Mouse (Mus musculus) left cerebral cortex, postnatal 14 days (tissue): ENCODE data around the gene Mpped2. TPM values are rescaled to one million over a fixed set of nuclear protein-coding genes. Genes with fewer than 3 reads are reported as not detected.

Experiments
- DNase-seq, 2 experiments: peaks; one replicate each; pipeline ENCODE4 v3.0.0; 2021 to 2022; ENCODE audit warnings: low spot score in 2 of 2, mixed read lengths in 1 of 2
- intact Hi-C: fragments of 180-260 bp; cut with DNase I; formaldehyde crosslinking; loops from one replicate; pipeline ENCODE4 v1.15.1; 2025
- total RNA-seq, 2 experiments: library from RNA; stranded (reverse); gene quantifications; 2 replicates each; pipeline ENCODE4 v1.2.3; 2021

Gene Mpped2
- total RNA-seq, 2 experiments from 2014 or later, result 44.3 to 44.5 TPM

- no peak for DNase-seq
- intact Hi-C loops, result no loop called here
Measured at GRCm38 (mm10) chr2:106835321-106835720, 142.3 kb downstream of the Mpped2 start.

GRCm38 (mm10) chr2:106837241-106837640 is 144.2 kb downstream of the Mpped2 start:
- no peak for DNase-seq
- intact Hi-C loops, result no loop called here

- intact Hi-C loops, result no loop called here
- DNase-seq, result no peak
Measured at GRCm38 (mm10) chr2:106844147-106844546, 151.1 kb downstream of the Mpped2 start.

- intact Hi-C loops, result no loop called here
Measured at GRCm38 (mm10) chr2:106844766-106845678, 152.0 kb downstream of the Mpped2 start.

GRCm38 (mm10) chr2:106846511-106846910 is 153.4 kb downstream of the Mpped2 start:
- no peak for DNase-seq
- intact Hi-C loops, result no loop called here

More at GRCm38 (mm10) chr2:106844766-106845678, 152.0 kb downstream of the Mpped2 start:
- DNase-seq, result no peak

- intact Hi-C loops, result no loop called here
- no peak for DNase-seq
Measured at GRCm38 (mm10) chr2:106849389-106849788, 156.3 kb downstream of the Mpped2 start.

GRCm38 (mm10) chr2:106851515-106851914 is 158.4 kb downstream of the Mpped2 start:
- intact Hi-C loops, result no loop called here
- no peak for DNase-seq

GRCm38 (mm10) chr2:106854213-106854612 is 161.1 kb downstream of the Mpped2 start:
- no peak for DNase-seq
- intact Hi-C loops, result no loop called here

GRCm38 (mm10) chr2:106854758-106855157 is 161.7 kb downstream of the Mpped2 start:
- intact Hi-C loops, result no loop called here
- no peak for DNase-seq

- intact Hi-C loops, result no loop called here
- DNase-seq, result no peak
Measured at GRCm38 (mm10) chr2:106855184-106855583, 162.1 kb downstream of the Mpped2 start.

- intact Hi-C loops, result no loop called here
- DNase-seq, result no peak
Measured at GRCm38 (mm10) chr2:106855623-106856350, 162.7 kb downstream of the Mpped2 start.

GRCm38 (mm10) chr2:106856361-106856961 is 163.4 kb downstream of the Mpped2 start:
- no peak for DNase-seq
- intact Hi-C loops, result no loop called here

GRCm38 (mm10) chr2:106857258-106857657 is 164.2 kb downstream of the Mpped2 start:
- intact Hi-C loops, result no loop called here
- DNase-seq, result peak in 1 of 2 experiments; percentile 33

GRCm38 (mm10) chr2:106857711-106858110 is 164.6 kb downstream of the Mpped2 start:
- intact Hi-C loops, result no loop called here

GRCm38 (mm10) chr2:106860856-106861679 is 168.0 kb downstream of the Mpped2 start:
- intact Hi-C loops, result no loop called here
- DNase-seq, result no peak

More at GRCm38 (mm10) chr2:106857711-106858110, 164.6 kb downstream of the Mpped2 start:
- no peak for DNase-seq

GRCm38 (mm10) chr2:106863050-106863653 is 170.1 kb downstream of the Mpped2 start:
- intact Hi-C loops, result no loop called here
- DNase-seq, result no peak

- no peak for DNase-seq
- intact Hi-C loops, result no loop called here
Measured at GRCm38 (mm10) chr2:106865148-106865786, 172.2 kb downstream of the Mpped2 start.

GRCm38 (mm10) chr2:106866303-106866702 is 173.2 kb downstream of the Mpped2 start:
- no peak for DNase-seq
- intact Hi-C loops, result no loop called here
